ENCODE assay signal across 8 mouse cellular contexts in genomic region chr10:6980236-6980635, GRCm38 (mm10).
DNase-seq lines count a peak whose midpoint lies in the region; ATAC-seq and TF ChIP-seq lines count a peak whose summit lies in the region.

No protein-coding gene starts in this region.

- peak overlapping the region; percentile 46; the same call in 1 of the 2 replicates for H3K4me2 ChIP-seq in heart, embryonic 15.5 days
- H3K4me2 ChIP-seq in liver, embryonic 14.5 days (ENCODE audit: low read depth), result peak overlapping the region; percentile 1; the same call in 1 of the 2 replicates

- no peak for TF ChIP-seq CTCF in liver, embryonic 14.5 days (IDR thresholded peaks at IDR 0.05; ENCODE audit: low read depth)

- no peaks in the 10 kb centered on the region for H3K36me3 ChIP-seq in heart, embryonic 15.5 days
- H3K36me3 ChIP-seq in forebrain, embryonic 10.5 days (replicated peaks), result no peaks in the 10 kb centered on the region
- no peaks in the 10 kb centered on the region for H3K36me3 ChIP-seq in liver, embryonic 14.5 days (replicated peaks; ENCODE audit: control insufficient read depth, insufficient read depth, low read depth)

- TF ChIP-seq EP300 in liver, embryonic 14.5 days (IDR thresholded peaks at IDR 0.05; ENCODE audit: low read depth), result no peak

- H3K27ac ChIP-seq in heart, embryonic 15.5 days, result no peak overlapping the region
- peak overlapping the region; percentile 65 for H3K27ac ChIP-seq in forebrain, embryonic 10.5 days
- H3K27ac ChIP-seq in liver, embryonic 14.5 days, result no peak overlapping the region

- no peak overlapping the region for H3K9ac ChIP-seq in heart, embryonic 15.5 days
- no peak overlapping the region for H3K9ac ChIP-seq in liver, embryonic 14.5 days (replicated peaks)

- no peak for DNase-seq in heart, postnatal 10 days
- DNase-seq in CD4-positive, CD25-positive, alpha-beta regulatory T cell, adult 2 months (ENCODE audit: low read depth, low spot score), result peak; percentile 70
- DNase-seq in forebrain, embryonic 10.5 days (ENCODE audit: extremely low spot score, low spot score), result no peak
- no peak for DNase-seq in liver, embryonic 14.5 days (ENCODE audit: low read depth in 3 of 3, low spot score in 3 of 3)
- DNase-seq in thymus, postnatal 25 days, result peak; percentile 46
- no peak for DNase-seq in adrenal gland, adult 18-20 months (ENCODE audit: low spot score in 2 of 2)
- DNase-seq in spleen, postnatal 4 days (ENCODE audit: low spot score in 2 of 2), result no peak

- H3K27me3 ChIP-seq in heart, embryonic 15.5 days, result no peaks in the 10 kb centered on the region
- H3K27me3 ChIP-seq in forebrain, embryonic 10.5 days (ENCODE audit: poor library complexity, severe bottlenecking), result no peaks in the 10 kb centered on the region
- no peaks in the 10 kb centered on the region for H3K27me3 ChIP-seq in liver, embryonic 14.5 days (ENCODE audit: control insufficient read depth, insufficient read depth, low read length)

- no peaks in the 10 kb centered on the region for H3K9me3 ChIP-seq in heart, embryonic 15.5 days (replicated peaks)
- no peaks in the 10 kb centered on the region for H3K9me3 ChIP-seq in forebrain, embryonic 10.5 days
- H3K9me3 ChIP-seq in liver, embryonic 14.5 days (ENCODE audit: control insufficient read depth, low read length), result no peaks in the 10 kb centered on the region

- ATAC-seq in heart, embryonic 15.5 days (replicated peaks; ENCODE audit: insufficient number of reproducible peaks, insufficient read depth, low FRiP score, low read depth), result no peak
- ATAC-seq in liver, embryonic 14.5 days (ENCODE audit: insufficient read depth), result no peak

- H3K4me1 ChIP-seq in heart, embryonic 15.5 days (replicated peaks), result no peaks in the 10 kb centered on the region
- peaks cover 16% of the 10 kb centered on the region for H3K4me1 ChIP-seq in forebrain, embryonic 10.5 days
- no peaks in the 10 kb centered on the region for H3K4me1 ChIP-seq in liver, embryonic 14.5 days (replicated peaks; ENCODE audit: control insufficient read depth in 2 of 2, insufficient read depth in 2 of 2, low read length in 1 of 2)

- intact Hi-C loops in heart, postnatal 10 days (cut with DNase I), result no loop called here

- peak overlapping the region; percentile 30 for H3K4me3 ChIP-seq in heart, embryonic 15.5 days
- H3K4me3 ChIP-seq in forebrain, embryonic 10.5 days, result peak overlapping the region; percentile 20; the same call in 1 of the 2 replicates
- H3K4me3 ChIP-seq in liver, embryonic 14.5 days (ENCODE audit: insufficient read depth in 1 of 2, low read depth in 2 of 2, low read length in 2 of 2), result no peak overlapping the region

- WGBS in heart, embryonic 15.5 days, result 24% methylated on average over 6 of the region's 6 CpGs
- 25% methylated on average over 6 of the region's 6 CpGs for WGBS in forebrain, embryonic 10.5 days
- WGBS in liver, embryonic 14.5 days (ENCODE audit: insufficient replicate concordance), result 12% methylated on average over 6 of the region's 6 CpGs

Comparison
In these comparisons a context has a peak if more than half of its experiments do, and no peak if none do; other contexts are left out.
1. H3K4me3 ChIP-seq: peak in heart, embryonic 15.5 days (single experiment) and forebrain, embryonic 10.5 days (single experiment); none in liver, embryonic 14.5 days (0 of 2).
2. DNase-seq: peak in CD4-positive, CD25-positive, alpha-beta regulatory T cell, adult 2 months (single experiment) and thymus, postnatal 25 days (single experiment); none in heart, postnatal 10 days (0 of 2), forebrain, embryonic 10.5 days (single experiment), liver, embryonic 14.5 days (0 of 3), adrenal gland, adult 18-20 months (0 of 2) and spleen, postnatal 4 days (0 of 2).